Mouse (Mus musculus): ENCODE measurements at regions not wholly inside any gene's neighbourhood (a gene's known extent, or its start where the extent isn't known, plus 50 kb on each side); places are given as distances from the start of the nearest gene placed in this dataset.

DNA sequence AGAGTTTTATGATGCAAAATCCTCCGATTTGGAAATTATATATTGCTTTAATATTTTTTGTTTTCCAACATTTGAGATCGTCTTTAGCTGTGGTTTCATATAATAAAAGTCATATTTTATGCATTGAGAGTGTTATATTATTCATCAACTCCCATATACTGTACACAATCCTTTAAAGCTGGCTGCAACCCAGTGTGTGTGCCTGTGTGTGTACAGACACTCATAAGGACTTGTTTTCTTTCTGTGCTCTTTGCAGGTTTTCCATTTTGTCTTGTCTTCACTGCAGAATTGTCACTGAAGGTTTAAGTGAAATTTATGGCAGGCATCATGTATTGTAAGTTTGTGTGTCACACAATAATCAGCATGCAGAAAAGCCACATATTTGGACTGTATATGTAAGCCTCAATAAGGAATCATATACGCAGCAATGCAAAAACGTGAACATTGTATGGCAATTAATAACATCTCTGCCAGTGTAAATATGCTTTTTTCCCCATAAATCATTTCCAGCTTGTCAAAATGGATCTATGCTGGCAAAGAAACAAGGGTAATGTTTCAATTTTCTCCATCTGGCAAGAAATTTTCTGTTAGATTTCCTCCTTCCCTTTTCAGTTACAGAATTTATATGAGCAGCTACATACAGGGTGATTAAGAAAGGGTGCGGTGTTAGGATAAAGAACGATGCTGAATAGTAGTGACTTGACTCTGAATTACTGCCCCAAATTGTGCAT, 342.4 kb upstream of the Pkn2 start:
- DNase-seq (ENCODE audit: low read depth, low spot score), result no peak

DNA sequence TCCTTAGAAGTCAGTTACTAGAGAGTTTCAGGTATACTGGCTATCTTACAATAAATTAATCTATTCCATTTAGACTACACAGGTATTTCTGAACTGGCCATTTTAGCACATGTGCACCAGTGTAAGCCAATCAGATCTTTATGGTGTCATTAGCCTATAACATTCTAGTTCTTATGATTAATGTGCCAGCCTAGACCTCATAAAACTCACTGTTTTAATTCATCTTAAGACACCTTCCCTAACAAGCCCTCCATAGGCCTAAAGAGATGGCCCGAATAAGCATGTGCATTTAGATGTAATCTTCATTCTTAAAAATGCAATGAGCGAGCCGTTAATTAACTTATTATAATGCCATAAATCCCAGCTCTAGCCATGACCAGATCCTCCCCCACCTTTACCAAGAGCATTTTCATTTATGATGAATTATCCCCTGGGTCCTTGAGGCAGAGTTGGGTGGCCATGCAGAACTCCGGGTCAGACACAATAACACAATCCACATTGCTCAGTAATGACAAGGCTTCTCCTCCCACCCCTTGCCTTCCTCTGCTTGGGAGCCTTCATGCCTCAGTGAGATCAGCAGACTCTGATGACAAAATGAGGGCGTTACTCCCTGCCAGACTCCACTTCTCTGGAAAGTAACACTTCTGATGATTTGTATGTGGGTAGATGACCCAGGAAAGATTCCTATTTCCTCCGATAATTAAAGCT, 311.6 kb upstream of the Pkn2 start:
- DNase-seq (ENCODE audit: low read depth, low spot score), result no peak

DNA sequence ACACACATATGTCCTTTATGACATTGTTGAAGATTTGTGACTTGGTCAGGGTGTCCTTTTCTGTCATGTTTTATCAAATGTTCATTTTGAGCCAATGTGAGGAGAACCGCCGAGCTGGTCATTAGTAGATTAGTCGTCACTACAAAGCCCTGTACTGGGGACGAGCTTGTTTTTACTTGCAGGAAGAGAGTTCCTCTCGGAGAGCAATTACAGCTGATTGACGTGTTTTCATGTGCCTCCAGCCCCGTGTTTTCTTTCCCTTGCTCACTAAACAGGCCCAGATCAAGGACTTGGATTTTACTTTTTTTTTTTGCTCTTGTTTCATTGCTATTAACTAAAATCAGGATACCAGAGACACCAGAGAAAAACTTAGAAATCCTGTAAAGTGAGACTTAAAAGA, 307.1 kb upstream of the Pkn2 start:
- DNase-seq (ENCODE audit: low read depth, low spot score), result no peak

DNA sequence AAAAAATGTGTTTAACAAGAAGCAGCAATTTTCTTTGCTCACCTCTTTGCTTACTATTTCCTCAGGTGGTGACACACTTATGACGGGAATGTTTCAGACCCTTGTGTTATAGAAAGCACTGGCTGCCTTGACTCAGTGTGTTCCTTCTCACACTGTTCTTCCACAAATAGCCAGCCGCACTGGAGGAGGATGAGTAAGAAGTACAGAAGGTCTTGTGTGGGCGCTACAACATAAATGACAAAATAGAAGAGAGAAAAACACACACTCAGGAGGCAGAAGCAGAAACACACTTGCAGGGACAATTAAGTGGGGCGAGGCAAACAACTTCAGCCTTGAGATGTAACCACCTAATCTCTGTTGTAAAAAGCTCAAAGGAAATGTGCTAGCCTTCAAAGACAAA, 292.2 kb upstream of the Pkn2 start:
- no peak for DNase-seq (ENCODE audit: low read depth, low spot score)

DNA sequence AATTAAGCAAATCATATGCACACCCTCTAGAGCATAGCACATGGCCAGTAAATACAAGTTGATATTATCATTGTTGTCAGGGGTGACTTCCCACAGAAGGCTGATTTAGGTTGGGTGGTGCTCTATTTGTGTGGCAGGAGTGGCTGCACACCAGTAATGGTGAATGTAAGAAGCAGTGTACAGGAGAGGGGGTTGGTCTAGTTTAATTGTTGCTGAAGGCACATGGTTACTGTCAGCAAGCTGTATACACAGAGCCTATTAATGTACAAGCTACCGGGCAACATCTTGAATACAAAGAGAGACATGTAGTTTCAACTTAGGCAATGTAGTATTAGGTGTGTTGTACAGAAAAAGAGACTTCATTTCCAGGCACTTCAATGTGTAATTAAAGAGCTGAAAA, 280.6 kb upstream of the Pkn2 start:
- DNase-seq (ENCODE audit: low read depth, low spot score), result no peak

DNA sequence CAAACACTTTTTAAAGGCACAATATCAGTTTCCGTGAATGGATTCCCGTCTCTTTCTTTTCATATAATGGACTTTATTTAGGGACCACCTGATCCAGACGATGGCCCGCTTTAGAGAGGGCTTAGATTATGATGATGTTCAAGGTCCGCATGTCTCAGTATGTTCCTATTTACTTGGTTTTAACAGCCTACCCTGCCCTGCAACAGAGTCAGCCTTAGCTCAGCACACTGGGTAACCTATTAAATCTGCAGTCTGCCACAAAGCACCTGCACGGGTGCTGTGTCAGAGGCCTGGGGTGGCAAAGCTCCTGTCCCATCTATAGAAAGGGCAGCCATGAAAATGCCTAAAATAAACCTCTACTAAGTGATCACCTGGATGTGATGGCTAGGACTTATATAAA, 280.2 kb upstream of the Pkn2 start:
- no peak for DNase-seq (ENCODE audit: low read depth, low spot score)

DNA sequence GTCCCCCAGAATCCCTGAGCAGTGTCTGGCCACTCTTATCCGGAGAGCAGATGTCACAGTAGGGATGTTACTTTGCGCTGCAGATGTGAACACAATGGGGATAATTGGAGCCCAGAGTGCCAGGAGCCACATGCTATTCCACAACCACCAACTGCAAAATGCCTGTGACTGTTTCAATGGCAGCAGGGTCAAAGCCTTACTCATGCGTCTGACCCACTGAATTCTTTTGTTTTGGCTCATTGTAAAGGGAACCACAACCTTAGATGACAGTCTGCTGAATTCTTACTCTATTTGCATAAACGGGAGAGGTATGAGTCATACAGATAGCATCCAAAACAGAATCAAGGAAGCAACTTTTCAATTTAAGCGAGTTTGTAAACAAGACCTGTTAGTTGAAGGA, 276.8 kb upstream of the Pkn2 start:
- DNase-seq (ENCODE audit: low read depth, low spot score), result no peak

DNA sequence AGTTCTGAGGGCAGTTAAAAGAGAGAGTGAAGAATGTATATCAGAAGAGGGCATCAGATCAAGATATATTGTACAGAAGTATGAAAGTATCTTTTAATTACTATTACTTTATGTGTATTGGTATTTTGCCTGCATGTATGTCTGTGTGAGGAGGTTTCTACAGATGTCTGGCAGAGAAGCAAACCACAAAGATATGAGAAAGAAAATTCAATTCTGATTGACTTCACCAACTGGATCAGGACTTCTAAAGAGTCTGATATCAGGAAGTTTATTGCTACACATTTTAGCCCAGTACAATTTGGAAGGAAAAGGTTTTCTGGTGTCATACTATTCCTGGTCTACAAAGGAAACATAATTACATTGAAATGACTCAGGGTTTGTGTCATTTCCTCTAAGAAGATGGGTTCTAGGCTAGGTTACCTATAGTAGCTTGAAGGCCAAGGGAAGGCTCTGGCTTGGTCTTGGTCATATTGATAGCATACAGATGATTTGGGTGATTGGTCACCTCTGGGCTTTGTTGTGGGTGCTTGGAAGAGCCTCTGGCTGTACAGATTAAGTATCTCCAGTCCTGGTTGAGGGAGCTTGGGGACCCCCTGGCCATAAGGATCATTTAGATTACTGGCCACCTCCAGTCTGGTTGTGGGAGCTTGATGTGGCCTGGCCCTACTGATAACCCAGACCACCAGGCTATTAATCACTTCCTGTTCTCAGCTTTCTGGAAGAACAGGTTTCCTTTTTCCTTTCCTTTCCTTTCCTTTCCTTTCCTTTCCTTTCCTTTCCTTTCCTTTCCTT, 275.1 kb upstream of the Pkn2 start:
- DNase-seq (ENCODE audit: low read depth, low spot score), result no peak

DNA sequence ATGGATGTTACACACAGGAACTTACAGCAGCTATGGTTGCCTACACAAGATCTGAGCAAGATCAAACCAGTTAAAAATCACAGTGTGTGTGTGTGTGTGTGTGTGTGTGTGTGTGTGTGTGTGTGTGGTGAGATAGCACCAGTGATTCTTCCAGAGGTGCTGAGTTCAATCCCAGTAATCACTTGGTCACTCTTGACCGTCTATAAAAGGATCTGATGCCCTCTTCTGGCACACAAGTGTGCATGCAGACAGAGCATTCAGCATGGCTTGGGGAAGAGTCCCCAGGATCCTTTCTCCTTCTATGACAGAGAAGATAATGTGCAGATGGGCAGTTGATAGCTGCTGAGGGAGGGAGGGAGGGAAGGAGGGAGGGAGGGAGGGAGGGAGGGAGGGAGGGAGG, 274.4 kb upstream of the Pkn2 start:
- no peak for DNase-seq (ENCODE audit: low read depth, low spot score)

DNA sequence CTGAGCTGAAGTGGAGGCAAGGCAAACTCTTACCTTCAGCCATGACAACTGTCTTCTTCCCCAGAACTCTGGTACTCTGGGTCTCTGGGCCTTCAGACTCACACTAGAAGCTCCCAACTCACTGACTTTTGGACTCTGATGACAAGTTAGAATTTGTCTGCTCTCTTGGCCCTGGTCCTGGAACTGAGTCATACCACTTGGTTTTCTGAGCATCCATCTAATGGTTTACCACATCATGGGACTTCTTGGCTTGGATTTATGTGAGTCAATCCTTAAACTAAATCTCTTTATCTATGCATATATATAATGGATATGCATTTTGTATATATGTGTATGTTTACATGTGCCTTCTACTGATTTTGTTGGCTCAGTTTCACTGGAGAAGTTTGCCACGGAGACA, 273.8 kb upstream of the Pkn2 start:
- no peak for DNase-seq (ENCODE audit: low read depth, low spot score)

DNA sequence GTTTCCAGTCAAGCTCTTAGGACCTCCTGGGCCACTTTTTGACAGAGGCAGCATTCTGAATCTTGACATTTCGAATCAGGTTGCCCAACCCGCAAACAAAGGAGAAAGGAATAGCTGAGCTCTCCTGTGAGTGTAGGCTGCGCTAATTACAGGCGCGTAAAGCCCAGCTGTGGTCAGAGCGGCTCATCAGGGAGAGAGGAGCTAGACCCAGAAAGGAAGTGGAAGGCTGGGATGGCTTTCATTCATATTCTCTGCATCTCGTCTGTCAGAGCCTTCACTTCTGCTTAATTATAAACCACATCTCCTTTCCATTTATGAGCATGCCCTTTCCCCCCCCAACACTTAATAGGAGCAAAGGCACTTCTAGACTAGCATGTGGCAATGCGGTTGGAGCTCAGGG, 265.7 kb upstream of the Pkn2 start:
- no peak for DNase-seq (ENCODE audit: low read depth, low spot score)

DNA sequence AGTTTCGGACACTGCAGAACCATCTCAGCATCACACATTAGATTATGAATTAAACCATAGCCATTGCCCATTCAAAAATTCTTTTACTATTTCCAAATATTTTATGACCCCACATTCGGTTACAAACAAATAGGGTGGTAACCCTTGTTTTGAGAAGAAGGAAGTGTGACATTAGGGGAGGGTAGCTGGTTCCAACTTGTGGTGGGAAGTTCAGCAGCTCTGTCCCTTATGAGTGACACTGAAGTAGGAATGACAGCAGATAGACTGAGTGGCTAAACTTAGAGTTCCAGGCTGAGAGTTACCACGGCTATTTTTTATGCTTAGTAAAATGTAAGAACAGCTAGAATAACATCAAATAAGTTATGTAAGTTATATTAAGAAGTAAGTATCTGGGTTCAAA, 257.1 kb upstream of the Pkn2 start:
- DNase-seq (ENCODE audit: low read depth, low spot score), result no peak

DNA sequence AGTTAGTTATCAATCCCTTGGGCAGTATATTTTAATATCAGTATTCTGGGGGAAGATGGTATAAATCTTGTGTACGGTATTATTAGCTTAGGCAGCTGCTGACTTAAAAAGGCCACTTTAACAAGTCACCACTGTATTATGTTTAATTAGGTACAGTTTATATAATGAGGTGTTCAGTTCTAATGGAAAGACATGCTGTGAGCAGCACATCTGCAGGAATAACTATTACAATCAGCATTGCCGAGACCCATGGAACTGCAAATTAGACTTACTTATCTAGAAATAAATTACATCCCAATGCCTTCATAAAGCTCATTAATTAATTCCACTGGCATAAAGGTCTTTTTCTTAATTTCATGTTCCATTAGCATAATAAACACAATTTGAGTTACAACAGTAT, 252.7 kb upstream of the Pkn2 start:
- no peak for DNase-seq (ENCODE audit: low read depth, low spot score)

DNA sequence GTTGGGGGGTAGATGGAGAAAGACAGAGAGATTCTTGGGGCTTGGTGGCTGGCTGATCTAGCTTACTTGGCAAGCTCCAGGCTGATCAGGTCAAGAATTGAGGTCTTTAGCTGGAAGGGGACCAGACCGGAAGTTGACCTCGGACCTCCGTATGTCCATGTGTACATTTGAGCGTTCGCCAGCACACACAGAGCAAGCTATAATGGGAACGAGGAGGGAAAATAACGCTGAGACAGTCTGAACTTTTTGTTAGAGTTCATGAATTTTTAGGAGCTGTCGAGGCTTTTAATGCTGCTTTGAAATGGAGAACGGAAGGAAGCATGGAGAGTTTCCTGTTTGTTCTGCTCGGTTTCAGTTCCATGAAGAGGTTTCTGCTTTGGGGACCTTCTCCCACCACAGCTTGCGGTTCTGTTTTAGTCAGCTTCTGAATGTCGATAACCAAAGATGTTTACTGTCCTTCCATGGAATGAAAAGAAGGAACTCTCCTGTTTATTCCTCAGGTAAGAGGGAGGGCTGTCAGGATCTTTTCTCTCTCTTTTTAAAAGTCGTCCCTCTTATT, 226.0 kb upstream of the Pkn2 start:
- DNase-seq (ENCODE audit: low read depth, low spot score), result no peak

DNA sequence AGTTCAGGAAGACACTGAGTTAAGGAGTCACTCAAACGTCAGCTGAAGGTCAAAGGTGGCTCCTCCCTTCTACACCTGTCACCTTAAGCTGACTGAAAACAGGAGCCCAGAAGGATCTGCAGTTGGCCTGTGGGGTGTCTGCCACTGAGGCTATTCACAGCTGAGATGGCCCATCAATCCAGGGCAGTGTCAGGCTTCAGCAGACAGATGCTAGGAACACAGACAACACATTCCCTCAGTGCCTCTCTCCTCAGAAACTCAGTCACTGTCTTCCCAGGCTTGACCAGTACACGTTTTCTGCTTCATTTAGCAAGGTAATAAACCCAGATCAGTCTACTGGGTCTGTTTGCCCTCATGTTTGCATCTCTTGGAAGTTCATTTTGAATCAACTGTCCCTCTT, 222.9 kb upstream of the Pkn2 start:
- DNase-seq (ENCODE audit: low read depth, low spot score), result no peak

DNA sequence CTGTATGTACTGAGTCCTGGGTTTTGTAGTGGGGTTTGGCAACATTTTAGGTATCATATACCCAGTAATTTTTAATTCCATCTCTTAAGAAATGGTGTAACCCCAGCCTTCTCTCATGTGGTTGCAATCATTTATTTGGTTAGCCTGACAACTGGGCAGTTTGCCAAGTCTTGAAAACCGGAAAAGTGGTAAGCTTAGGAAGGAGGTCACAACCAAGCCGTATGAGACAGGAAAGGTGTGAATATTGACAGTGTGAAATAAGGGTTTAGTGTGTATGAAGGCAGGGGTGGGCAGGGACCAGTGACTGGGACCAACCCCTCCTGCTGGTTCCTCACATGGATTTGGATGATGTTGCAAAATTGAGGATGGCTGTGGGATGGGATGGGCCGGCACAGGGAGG, 221.5 kb upstream of the Pkn2 start:
- peak; percentile 6 for DNase-seq (ENCODE audit: low read depth, low spot score)

DNA sequence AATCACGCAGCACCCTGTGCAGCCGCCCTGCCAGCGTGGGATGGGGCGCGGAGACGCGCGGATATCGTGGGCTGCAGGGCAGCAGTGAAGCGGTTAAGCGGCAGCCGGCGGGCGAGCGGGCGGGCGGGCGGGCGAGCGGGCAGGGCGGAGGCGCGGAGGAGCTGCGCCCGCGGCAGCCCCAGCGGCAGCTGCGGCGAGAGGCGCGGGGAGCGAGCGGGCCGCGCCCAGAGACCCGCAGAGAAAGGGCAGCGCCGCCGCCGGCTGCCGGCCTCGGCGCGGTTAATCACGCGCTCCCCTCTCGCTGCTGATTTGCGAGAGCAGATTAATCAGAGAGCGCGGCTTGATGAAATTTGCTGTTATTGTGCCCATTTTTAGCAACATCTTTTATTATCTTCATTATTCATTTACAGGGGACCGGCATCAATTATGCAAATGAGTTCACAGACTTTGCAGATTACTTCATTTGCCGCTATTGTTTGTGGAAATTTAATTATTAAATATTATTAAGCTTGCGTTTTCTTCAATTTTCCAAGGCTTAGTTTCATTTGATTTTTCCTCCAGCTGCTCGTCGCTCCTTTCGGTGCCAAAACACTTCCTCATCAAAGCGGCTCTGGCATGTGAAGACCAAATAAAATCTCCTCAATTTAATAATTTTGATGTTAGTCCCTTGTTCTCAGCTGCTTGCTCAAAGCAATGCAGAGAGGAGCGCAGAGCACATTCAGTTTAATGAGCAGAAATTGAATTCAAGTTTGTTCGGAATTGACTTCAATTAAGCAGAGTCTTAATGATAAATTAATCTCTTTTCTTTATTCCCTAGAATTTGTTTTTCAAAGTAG, 219.2 kb upstream of the Pkn2 start:
- DNase-seq (ENCODE audit: low read depth, low spot score), result peak; percentile 13

DNA sequence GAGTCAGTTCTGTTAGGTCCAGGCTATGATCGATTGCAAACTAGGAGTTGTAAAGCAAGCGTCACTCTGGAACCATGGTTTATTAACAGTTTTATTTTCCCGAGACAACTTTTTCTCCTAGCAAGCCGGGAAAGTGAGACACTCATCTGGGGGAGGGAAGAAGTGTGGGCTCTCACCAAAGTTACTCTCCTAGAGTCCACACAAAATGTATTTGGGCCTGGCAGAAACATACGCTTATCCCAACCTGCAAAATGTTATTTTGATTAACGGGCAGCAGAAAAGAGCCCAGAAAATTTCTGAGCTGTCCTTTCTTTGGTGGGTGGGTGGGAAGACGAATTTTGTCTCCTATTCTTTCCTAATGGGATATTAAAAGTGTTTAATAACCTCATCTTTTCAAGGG, 218.4 kb upstream of the Pkn2 start:
- no peak for DNase-seq (ENCODE audit: low read depth, low spot score)

DNA sequence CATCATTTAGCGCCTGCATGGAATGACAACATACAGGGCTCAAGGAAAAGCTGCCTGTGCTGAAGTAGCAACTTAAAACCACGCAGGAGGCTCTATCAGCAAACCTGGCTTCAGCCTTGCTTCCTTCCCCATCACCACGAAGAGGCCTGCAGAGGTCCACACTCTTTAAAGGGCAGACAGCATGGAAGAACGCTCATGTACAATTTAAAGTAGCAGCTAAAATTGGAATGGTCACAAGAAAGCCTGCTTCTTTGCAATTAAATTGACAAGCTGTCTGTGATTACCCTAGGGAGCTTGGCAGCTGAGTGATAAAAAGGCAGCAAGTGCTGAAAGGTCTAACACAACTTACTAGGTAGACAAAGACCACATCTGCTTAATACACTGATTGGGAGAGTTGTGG, 210.4 kb upstream of the Pkn2 start:
- DNase-seq (ENCODE audit: low read depth, low spot score), result no peak

DNA sequence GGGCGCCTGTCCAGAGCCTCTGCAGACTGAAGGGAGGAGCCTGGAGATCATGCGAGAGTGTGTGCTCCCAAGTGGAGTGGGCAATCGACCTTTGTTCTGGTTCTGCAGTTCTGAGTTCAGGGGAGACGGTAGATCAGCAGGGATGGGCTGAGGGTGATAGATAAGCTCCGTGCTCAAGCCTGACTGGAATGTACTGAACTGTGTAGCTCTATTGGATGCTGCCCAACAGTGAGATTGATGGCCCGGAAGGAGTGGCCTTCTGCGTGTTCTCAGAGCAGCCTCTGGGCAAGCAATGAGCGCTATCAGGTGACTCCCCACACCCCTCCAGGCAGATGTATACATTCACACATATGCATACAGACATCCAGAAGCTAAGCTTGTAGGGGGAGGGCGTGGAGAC, 209.1 kb upstream of the Pkn2 start:
- DNase-seq (ENCODE audit: low read depth, low spot score), result no peak

DNA sequence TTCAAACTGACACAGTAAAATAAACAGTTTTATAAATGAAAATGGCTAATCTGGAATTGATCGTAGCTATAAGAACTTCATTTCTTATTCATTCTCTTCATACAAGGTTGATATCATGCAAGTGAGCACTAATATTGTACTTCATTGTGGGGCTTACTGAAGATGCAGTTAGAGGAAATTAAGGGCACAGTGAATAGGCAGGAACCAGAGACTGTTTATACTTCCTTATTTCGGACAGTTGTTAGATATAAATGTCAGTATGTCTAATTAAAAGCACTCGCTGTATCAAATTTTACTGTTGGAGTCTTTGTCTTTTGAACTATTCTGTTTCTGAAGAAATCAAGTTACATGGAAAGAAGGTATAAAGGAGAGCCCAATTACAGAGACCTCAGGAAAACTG, 208.5 kb upstream of the Pkn2 start:
- no peak for DNase-seq (ENCODE audit: low read depth, low spot score)

DNA sequence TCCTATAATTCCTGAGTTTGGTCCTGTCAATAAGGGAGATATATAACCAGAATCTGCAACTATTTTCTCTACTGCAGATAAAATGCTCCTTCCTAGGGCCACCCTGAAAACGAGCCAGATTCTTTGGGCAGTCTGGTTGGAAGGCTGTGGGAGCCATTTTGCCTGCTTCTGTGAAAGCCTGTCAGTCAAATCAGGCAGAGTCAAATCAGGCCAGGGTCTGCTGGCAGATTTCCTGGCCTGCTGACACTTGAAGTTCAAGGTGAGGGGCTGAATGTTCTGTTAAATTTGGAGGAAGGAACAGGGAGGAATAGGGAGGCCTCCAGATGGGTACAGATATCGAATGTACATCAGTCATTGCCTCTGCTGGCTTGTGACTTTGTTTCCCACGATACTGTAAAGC, 206.0 kb upstream of the Pkn2 start:
- no peak for DNase-seq (ENCODE audit: low read depth, low spot score)

Measured in retina, postnatal 7 days (tissue).